Mouse (Mus musculus) G1E-ER4 (cell line): ENCODE results near the gene Mon1b. TPM values are rescaled to one million over a fixed set of nuclear protein-coding genes. Genes with fewer than 3 reads are reported as not detected.

Source experiments
- GATA1 ChIP-seq: IDR thresholded peaks from one replicate; pipeline ENCODE4 v1.8.0; 2012; ENCODE audit warnings: low read length, inconsistent platforms
- polyA plus RNA-seq: library from polyadenylated mRNA; stranded (reverse); fragments of >175 nt; gene quantifications from 2 replicates; pipeline ENCODE4 v1.2.3, GENCODE M21; 2012

Mon1b gene
- polyA plus RNA-seq, 1 experiment = 13.1 TPM

- TF ChIP-seq GATA1 = no peak
Observed at GRCm38 (mm10) chr8:113664544-113664943, 29.2 kb downstream of the Mon1b start.

- no peak for TF ChIP-seq GATA1
Observed at GRCm38 (mm10) chr8:113665036-113665435, 29.6 kb downstream of the Mon1b start.

DNA sequence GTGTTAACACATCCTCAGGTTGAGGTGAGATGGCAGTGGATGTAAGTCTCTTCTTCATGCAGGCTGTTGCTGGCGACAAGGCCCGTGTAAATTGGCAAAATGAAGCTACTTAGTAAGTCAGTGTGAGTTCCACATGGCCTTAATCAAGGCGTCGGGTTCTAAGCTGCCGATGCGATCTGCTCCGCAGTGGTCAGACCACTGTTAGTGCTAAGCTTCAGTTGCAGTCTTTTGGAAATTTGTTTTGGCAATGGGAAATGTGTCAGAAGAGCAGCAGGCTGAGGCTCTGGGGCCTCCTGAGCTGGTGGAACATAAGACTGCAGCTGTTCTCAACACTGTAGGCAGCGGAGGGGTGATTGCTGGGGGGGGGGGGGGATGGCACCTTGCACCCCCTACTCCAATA is 30.6 kb downstream of the Mon1b start:
- TF ChIP-seq GATA1 = no peak

DNA sequence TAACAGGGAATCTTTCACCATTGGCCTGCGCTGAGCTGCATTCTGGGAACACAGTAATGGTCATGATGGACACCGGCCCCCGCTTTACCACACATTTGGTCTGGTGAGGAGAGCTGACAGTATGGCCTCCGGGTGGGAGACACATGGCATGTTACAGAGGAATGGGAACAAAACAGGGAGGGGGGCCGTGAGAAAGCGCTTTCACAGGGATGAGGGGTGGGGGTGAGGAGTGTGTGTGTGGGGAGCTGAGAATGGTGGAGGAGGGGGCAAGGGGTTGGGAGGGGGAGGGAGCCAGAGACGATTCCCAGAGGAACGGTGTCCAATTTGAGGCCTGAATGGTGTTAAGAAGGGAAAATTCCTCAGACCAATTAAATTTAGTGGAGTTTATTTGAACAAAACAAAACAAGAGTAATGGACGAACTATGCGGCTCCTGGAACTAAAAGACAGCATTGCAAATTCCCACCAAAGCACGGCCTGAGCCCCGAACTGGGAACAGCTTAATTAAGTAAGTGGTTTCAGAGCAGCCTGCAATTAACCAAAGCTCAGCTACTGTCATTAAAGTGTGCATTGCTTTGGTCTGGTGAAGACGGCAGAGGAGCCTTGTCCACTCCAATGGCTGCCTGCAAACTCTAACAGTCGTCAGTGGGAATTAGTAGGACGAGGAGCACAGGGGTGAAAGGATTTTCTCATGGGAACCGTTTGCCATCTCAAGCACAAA is 31.5 kb downstream of the Mon1b start:
- TF ChIP-seq GATA1 = no peak

- no peak for TF ChIP-seq GATA1
Observed at GRCm38 (mm10) chr8:113669924-113670323, 34.5 kb downstream of the Mon1b start.

DNA sequence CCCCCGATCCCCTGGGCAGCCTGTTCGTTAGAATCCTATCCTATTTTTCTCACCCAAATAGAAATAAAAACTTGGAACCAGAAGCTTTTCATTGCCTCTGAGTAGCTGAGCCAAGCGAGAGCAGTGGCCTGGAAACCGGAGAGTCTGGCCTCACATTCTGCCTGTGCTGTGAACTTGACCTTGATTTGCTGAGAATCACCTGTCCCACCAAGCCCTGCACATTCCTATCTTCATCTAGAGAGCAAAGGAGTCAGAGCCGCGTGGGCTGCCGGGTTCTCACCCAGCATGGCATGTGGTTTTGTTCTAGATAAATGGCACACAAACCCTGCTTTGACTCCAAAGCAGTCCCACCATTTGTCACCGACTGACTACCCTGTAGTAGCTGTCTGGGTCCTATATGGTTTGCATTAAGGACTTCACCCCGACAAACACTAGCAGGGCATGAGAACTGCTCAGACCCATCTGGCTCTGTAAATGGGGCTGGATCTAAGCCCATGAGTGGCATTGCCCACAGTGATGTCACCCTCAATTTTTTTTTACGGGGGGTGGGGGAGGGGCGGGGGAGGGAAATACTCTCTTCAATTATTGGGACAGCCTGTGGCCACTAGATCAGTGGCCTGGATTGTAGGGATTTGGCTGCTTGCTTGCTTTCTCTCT is 37.3 kb downstream of the Mon1b start:
- no peak for TF ChIP-seq GATA1

DNA sequence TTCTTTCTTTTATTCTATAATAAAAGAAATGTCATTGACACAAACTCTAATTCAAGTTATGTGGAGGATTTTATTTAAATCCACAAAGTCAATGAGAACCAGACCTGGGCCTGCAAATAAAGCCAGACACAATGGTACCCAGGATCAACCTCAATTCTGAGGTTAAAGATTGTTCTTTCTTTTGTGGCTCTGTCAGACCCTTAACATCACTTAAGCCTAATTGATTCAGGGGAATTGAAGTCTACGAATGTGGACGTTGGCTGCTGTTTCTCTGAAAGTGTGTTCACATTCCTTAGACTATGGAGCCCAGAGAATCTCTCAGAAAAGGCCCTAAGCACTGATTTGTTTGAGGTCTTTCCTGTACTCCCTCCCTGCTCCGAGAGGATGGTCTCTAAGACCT is 37.9 kb downstream of the Mon1b start:
- TF ChIP-seq GATA1 = no peak

- no peak for TF ChIP-seq GATA1
Observed at GRCm38 (mm10) chr8:113674611-113675010, 39.2 kb downstream of the Mon1b start.

DNA sequence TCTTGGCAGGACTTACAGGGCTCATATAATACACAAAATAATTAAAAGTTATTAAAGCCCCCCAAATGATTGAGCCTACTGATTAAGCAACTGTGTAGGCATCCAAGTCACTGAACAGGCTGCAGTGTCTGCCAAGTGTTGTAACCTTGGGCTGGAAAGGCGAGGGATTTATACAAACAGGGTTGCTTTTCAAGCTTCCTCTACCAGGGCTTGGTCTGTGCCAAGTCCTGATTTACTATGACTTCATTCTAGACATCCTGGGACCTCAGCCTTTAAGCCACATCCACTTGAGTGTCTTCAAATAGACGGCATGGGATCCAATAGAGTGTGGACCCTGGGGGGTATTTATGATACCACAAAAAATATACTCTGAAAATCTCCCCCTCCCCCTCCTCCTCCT is 39.9 kb downstream of the Mon1b start:
- no peak for TF ChIP-seq GATA1

- TF ChIP-seq GATA1 = no peak
Observed at GRCm38 (mm10) chr8:113676811-113677210, 41.4 kb downstream of the Mon1b start.

GRCm38 (mm10) chr8:113679361-113679760 is 44.0 kb downstream of the Mon1b start:
- no peak for TF ChIP-seq GATA1

GRCm38 (mm10) chr8:113687889-113688542 is 52.6 kb downstream of the Mon1b start:
- no peak for TF ChIP-seq GATA1

DNA sequence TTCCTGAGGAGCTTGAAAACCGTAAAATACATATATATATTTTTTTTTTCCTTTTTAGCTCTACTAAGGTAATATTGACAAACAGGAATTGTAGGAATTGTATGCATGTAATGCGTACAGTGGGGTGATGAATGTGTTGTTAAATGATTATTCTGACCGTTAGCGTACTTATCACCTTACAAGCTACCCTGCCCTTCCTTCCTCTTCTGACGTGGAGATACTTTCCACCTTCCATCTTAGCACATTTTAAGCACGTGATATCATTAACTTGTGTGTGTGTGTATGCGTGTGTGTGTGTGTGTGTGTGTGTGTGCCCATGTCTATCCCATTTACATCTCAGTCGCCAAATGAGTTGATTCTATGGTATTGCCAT is 53.1 kb downstream of the Mon1b start:
- no peak for TF ChIP-seq GATA1

DNA sequence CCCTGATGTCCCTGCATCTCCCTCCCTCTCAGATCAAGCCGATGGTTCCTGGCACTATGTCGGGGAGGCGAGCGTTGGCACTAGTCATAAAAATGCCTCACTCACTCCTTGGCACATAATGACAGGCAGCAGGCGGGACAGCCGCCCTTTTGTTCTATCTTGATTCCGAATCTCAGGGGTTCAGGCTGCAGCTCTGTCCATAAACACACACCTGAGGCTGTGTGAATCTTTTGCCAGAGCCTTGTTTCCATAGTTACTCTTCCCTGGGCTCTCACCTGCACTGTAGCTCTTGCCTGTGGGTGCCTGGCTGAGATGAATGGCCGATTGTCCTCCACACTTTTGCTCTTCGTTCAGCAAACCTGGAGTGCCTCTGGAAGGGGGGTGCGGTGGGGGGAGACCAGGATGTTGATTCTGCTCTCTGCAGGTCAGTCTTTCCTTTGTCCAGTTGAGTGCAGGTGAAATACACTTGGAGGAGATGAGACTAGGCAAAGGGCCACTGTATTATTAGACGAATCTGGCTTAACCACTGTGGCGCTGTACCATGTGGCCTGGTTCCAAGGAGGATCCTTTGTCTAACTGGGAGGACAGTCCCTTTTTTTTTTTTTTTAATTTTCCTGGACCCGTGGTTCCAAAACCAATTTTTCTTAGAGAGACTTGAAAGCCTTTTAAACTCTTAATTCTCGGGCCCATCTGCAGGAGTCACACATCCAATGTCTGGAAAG is 56.4 kb downstream of the Mon1b start:
- no peak for TF ChIP-seq GATA1

Other genes starting within 250 kb of the Mon1b start
- 0.16 TPM in 1 of 2 replicates, not detected in the other for gene Syce1l, start 7.6 kb downstream of the Mon1b start, polyA plus RNA-seq
- not detected in 2 replicates for gene Adamts18, start 213.2 kb downstream of the Mon1b start, polyA plus RNA-seq